Mouse (Mus musculus): ENCODE measurements at regions not wholly inside any gene's neighbourhood (a gene's known extent, or its start where the extent isn't known, plus 50 kb on each side); places are given as distances from the start of the nearest gene placed in this dataset.

- Histone ChIP-seq H3K4me3 (ENCODE audit: low read depth, low read length) (no peak overlapping the region), H3K4me2 (replicated peaks; ENCODE audit: low read depth, low read length) (0 out of 2 replicates have a peak overlapping the region, but pooled peaks have one; percentile 7), H3K9ac (replicated peaks; ENCODE audit: low read depth, low read length) (no peak overlapping the region), H3K4me1 (ENCODE audit: control insufficient read depth, insufficient read depth, low read length) (no peaks in the 10 kb centered on the region), H3K27ac (ENCODE audit: low read length) (no peak overlapping the region), H3K36me3 (ENCODE audit: control insufficient read depth, insufficient read depth, low read length) (no peaks in the 10 kb centered on the region), H3K9me3 (ENCODE audit: control insufficient read depth, low read depth, low read length) (no peaks in the 10 kb centered on the region), H3K27me3 (ENCODE audit: control insufficient read depth, insufficient read depth, low read length) (no peaks in the 10 kb centered on the region)
- ATAC-seq (ENCODE audit: insufficient number of reproducible peaks, insufficient read depth, low FRiP score, low read depth): no peak
- WGBS: 33% methylated on average over 6 of the region's 6 CpGs
Observed at GRCm38 (mm10) chr5:62939050-62939449, 125.4 kb downstream of the Dthd1 start.

Data from stomach, embryonic 14.5 days (tissue).